Mouse (Mus musculus) hindbrain, embryonic 13.5 days (tissue): ENCODE results near the gene Glyatl3. TPM values are rescaled to one million over a fixed set of nuclear protein-coding genes. Genes with fewer than 3 reads are reported as not detected.

Experiments used
- polyA plus RNA-seq: library from polyadenylated mRNA; unstranded; fragments of >200 nt; fragmentation: Nextera tagmentation; extraction: Ambion mirVana; gene quantifications from 2 replicates; pipeline ENCODE4 v1.2.1, GENCODE M21; 2015

The Glyatl3 gene
- polyA plus RNA-seq, 1 experiment from 2014 or later = not detected

Other genes starting within 250 kb of the Glyatl3 start
- not detected in 2 replicates for gene Esp1, start 187.2 kb downstream of the Glyatl3 start, polyA plus RNA-seq
- gene Crisp2, start 107.3 kb downstream of the Glyatl3 start, polyA plus RNA-seq = not detected in 2 replicates
- gene Rhag, start 103.2 kb downstream of the Glyatl3 start, polyA plus RNA-seq = 0.27 and 0.48 TPM in 2 replicates
- 0.49 and 1.0 TPM in 2 replicates for gene 9130008F23Rik, start 33.8 kb downstream of the Glyatl3 start, polyA plus RNA-seq
- 23.6 and 24.9 TPM in 2 replicates for gene Mut, start 20.3 kb upstream of the Glyatl3 start, polyA plus RNA-seq
- 12.1 and 12.8 TPM in 2 replicates for gene Cenpq, start 20.7 kb upstream of the Glyatl3 start, polyA plus RNA-seq